Comparison of ENCODE assay signal across 26 mouse cellular contexts in the genomic region with DNA sequence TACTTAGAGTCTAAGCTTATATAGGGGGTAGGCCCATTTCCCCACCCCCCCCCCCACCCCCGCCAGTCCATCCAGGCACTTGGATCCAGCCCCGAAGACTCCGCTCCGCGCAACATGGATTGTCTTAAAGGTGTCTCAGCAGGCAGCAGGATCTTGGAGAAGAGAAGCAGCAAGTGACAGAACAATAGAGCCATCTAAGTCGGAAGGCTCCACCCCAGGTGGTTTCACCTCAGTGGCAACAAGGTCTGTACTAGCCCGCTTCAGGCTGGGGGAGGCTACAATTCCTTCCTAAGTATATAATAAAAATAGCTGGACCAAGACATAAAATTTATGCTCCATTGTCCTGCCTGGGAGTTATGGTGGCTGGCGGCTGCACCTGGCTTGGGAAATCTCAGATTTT. TPM values are rescaled to one million over a fixed set of nuclear protein-coding genes. Genes with fewer than 3 reads are reported as not detected.
DNase-seq lines count a peak whose midpoint lies in the region; ATAC-seq and TF ChIP-seq lines count a peak whose summit lies in the region.
"Had no signal": no experiment of that assay in that cellular context is flagged by ENCODE, and none has a peak within 500 bp of the region (broad histone marks: within the 10 kb centered on the region; RNA-seq: fewer than 3 reads in every experiment).

No protein-coding gene starts in this region.

- H3K9ac ChIP-seq in ES-Bruce4 (ENCODE audit: low read depth, poor library complexity, severe bottlenecking): no peak overlapping the region
- no peak overlapping the region for H3K9ac ChIP-seq in lung, postnatal 0 days (replicated peaks; ENCODE audit: low read depth)
- H3K9ac ChIP-seq: embryonic facial prominence, embryonic 13.5 days; embryonic facial prominence, embryonic 15.5 days; forebrain, embryonic 12.5 days had no signal

- no peak for TF ChIP-seq POLR2A in ES-Bruce4 (IDR thresholded peaks at IDR 0.05; ENCODE audit: insufficient read depth, low read length)

- no peak overlapping the region for H3K4me2 ChIP-seq in lung, postnatal 0 days (replicated peaks; ENCODE audit: low read depth, low read length)
- H3K4me2 ChIP-seq: embryonic facial prominence, embryonic 13.5 days; embryonic facial prominence, embryonic 15.5 days; forebrain, embryonic 12.5 days had no signal

- 91% methylated on average over 8 of the region's 8 CpGs for WGBS in lung, postnatal 0 days

- H3K27me3 ChIP-seq in ES-Bruce4 (ENCODE audit: control insufficient read depth, insufficient read depth, low read length, poor library complexity, severe bottlenecking): no peaks in the 10 kb centered on the region
- no peaks in the 10 kb centered on the region for H3K27me3 ChIP-seq in lung, postnatal 0 days (replicated peaks; ENCODE audit: insufficient read depth, low read length)
- H3K27me3 ChIP-seq: CH12.LX; embryonic facial prominence, embryonic 13.5 days; embryonic facial prominence, embryonic 15.5 days; forebrain, embryonic 12.5 days had no signal

- no peak for TF ChIP-seq CTCF in ES-Bruce4 (IDR thresholded peaks at IDR 0.05; ENCODE audit: low read depth, low read length)
- no peak for TF ChIP-seq CTCF in lung, postnatal 0 days (IDR thresholded peaks at IDR 0.05)

- no peak overlapping the region for H3K4me3 ChIP-seq in ES-Bruce4 (ENCODE audit: low read depth, low read length)
- no peak overlapping the region for H3K4me3 ChIP-seq in lung, postnatal 0 days (ENCODE audit: low read depth, low read length)
- H3K4me3 ChIP-seq: embryonic facial prominence, embryonic 13.5 days; embryonic facial prominence, embryonic 15.5 days; erythroblast, embryonic 14.5 days; forebrain, embryonic 10.5 days; forebrain, embryonic 12.5 days had no signal

- no peaks in the 10 kb centered on the region; the same call in 1 of the 2 replicates for H3K36me3 ChIP-seq in ES-Bruce4 (ENCODE audit: control insufficient read depth, insufficient read depth, low read length, poor library complexity, severe bottlenecking)
- no peaks in the 10 kb centered on the region for H3K36me3 ChIP-seq in lung, postnatal 0 days (ENCODE audit: insufficient read depth, low read length)
- H3K36me3 ChIP-seq: embryonic facial prominence, embryonic 13.5 days; embryonic facial prominence, embryonic 15.5 days; forebrain, embryonic 10.5 days; forebrain, embryonic 12.5 days; G1E had no signal

- DNase-seq in ES-CJ7 (ENCODE audit: low read depth, low spot score): peak; percentile 12
- DNase-seq in WW6 (ENCODE audit: low read depth, low spot score): peak; percentile 7
- no peak for DNase-seq in lung, postnatal 0 days (ENCODE audit: low spot score)
- no peak for DNase-seq in layer of hippocampus, adult 18-20 months (ENCODE audit: low spot score in 2 of 2)
- DNase-seq: adrenal gland, adult 2 months; adrenal gland, postnatal 10 days; adrenal gland, postnatal 25 days; cerebellum, adult 11 months; cerebellum, adult 18-20 months; cerebellum, adult 8-10 months; cerebellum, adult 9-11 months; cerebellum, postnatal 14 days; cerebellum, postnatal 36 days; embryo, embryonic 11 days had no signal

- TF ChIP-seq EP300 in ES-Bruce4 (IDR thresholded peaks at IDR 0.05; ENCODE audit: insufficient read depth, low read depth, low read length): peak; percentile 79
- TF ChIP-seq EP300 in lung, postnatal 0 days (IDR thresholded peaks at IDR 0.05): no peak

- H3K9me3 ChIP-seq in ES-Bruce4 (replicated peaks; ENCODE audit: control insufficient read depth, insufficient read depth, low read length, poor library complexity, severe bottlenecking): no peaks in the 10 kb centered on the region
- no peaks in the 10 kb centered on the region for H3K9me3 ChIP-seq in lung, postnatal 0 days (ENCODE audit: low read length)
- H3K9me3 ChIP-seq: embryonic facial prominence, embryonic 13.5 days; embryonic facial prominence, embryonic 15.5 days; forebrain, embryonic 10.5 days; forebrain, embryonic 12.5 days had no signal

- H3K4me1 ChIP-seq in ES-Bruce4 (ENCODE audit: control insufficient read depth, insufficient read depth, low read length): no peaks in the 10 kb centered on the region
- no peaks in the 10 kb centered on the region for H3K4me1 ChIP-seq in lung, postnatal 0 days (ENCODE audit: insufficient read depth, low read depth, low read length)
- H3K4me1 ChIP-seq: embryonic facial prominence, embryonic 13.5 days; embryonic facial prominence, embryonic 15.5 days; forebrain, embryonic 10.5 days; forebrain, embryonic 12.5 days had no signal

- H3K27ac ChIP-seq in ES-Bruce4 (ENCODE audit: insufficient read depth, low read length): peak overlapping the region; percentile 90
- H3K27ac ChIP-seq in lung, postnatal 0 days (ENCODE audit: low read length): no peak overlapping the region
- H3K27ac ChIP-seq: embryonic facial prominence, embryonic 13.5 days; embryonic facial prominence, embryonic 15.5 days; forebrain, embryonic 10.5 days; forebrain, embryonic 12.5 days had no signal

- no peak for ATAC-seq in lung, postnatal 0 days
- no peak for ATAC-seq in CD4-positive, CD25-positive, alpha-beta regulatory T cell, adult 4 months
- ATAC-seq: forebrain, embryonic 14.5 days; forebrain, embryonic 16.5 days; Patski had no signal

RNA-seq across cellular contexts. Expression of gene Zfp618, which starts 48.3 kb away (rescaled TPM):
- 2.8 and 7.1 TPM in 2 replicates for polyA plus RNA-seq in ES-Bruce4 (2011; ENCODE audit: insufficient read depth, insufficient read length, low read depth, missing spikeins)
- 7.2 and 7.9 TPM in 2 replicates for polyA plus RNA-seq in lung, postnatal 0 days (2015; fragmentation: Nextera tagmentation; extraction: Ambion mirVana)
- total RNA-seq in layer of hippocampus, adult 18-20 months (2021): 1 to 10 TPM; 2.6 to 2.9 TPM
- under 1 TPM in 1 of 2 experiments, not detected in 1; 0.11 TPM for polyA plus RNA-seq in CD4-positive, CD25-positive, alpha-beta regulatory T cell, adult 4 months (2017; shearing (Covaris generic))
- total RNA-seq: CH12.LX had no signal
- polyA plus RNA-seq: erythroblast, embryonic 14.5 days; G1E had no signal

Comparison
In these comparisons a context has a peak if more than half of its experiments do, and no peak if none do; other contexts are left out.
1. DNase-seq: peak in ES-CJ7 (single experiment) and WW6 (single experiment); none in lung, postnatal 0 days (single experiment) and layer of hippocampus, adult 18-20 months (0 of 2).